Mouse (Mus musculus) heart, embryonic 16.5 days (tissue): ENCODE measurements around the gene Klhl31. TPM values are rescaled to one million over a fixed set of nuclear protein-coding genes. Genes with fewer than 3 reads are reported as not detected.

ENCODE experiments used
- ATAC-seq: fragments of 200-750 bp; cut with Nextera tagmentation; replicated peaks from 2 replicates; pipeline ENCODE4 v1.8.0; 2017; ENCODE audit warnings: moderate number of reproducible peaks; ENCODE audit not compliant: insufficient read depth, low FRiP score; ENCODE audit errors: extremely low read depth
- H3K27ac ChIP-seq: fragments of 300-500 bp; sonication (generic); 2 replicates; pipeline ENCODE4 v1.5.1; 2014; ENCODE audit warnings: mild to moderate bottlenecking, low read length, control low read depth, moderate library complexity
- H3K27me3 ChIP-seq: fragments of 300-500 bp; sonication (generic); 2 replicates; pipeline ENCODE4 v1.6.1; 2014; ENCODE audit warnings: low read length, mixed read lengths; ENCODE audit not compliant: control insufficient read depth, insufficient read depth
- H3K36me3 ChIP-seq: fragments of 300-500 bp; sonication (generic); 2 replicates; pipeline ENCODE4 v1.6.1; 2014; ENCODE audit not compliant: control insufficient read depth, insufficient read depth
- H3K4me1 ChIP-seq: fragments of 300-500 bp; sonication (generic); 2 replicates; pipeline ENCODE4 v1.6.1; 2014; ENCODE audit warnings: low read length, mixed read lengths; ENCODE audit not compliant: control insufficient read depth, insufficient read depth
- H3K4me2 ChIP-seq: fragments of 300-500 bp; sonication (generic); 2 replicates; pipeline ENCODE4 v1.6.1; 2014; ENCODE audit warnings: low read depth, mild to moderate bottlenecking, control low read depth, low read length
- H3K4me3 ChIP-seq: fragments of 300-500 bp; sonication (generic); 2 replicates; pipeline ENCODE4 v1.5.1; 2014; ENCODE audit warnings: mild to moderate bottlenecking, control low read depth, low read length
- H3K9ac ChIP-seq: fragments of 300-500 bp; sonication (generic); 2 replicates; pipeline ENCODE4 v1.6.1; 2014; ENCODE audit warnings: low read length, control low read depth
- H3K9me3 ChIP-seq: fragments of 300-500 bp; sonication (generic); replicated peaks from 2 replicates; pipeline ENCODE4 v1.6.1; 2016; ENCODE audit warnings: low read length; ENCODE audit not compliant: control insufficient read depth
- WGBS: fragments of 180-500 bp; shearing (Covaris S2); extraction: QIAGEN DNeasy Blood & Tissue Kit; methylation state at CpG from one replicate; pipeline ENCODE4 v1.1.7; 2014; 5-methylcytosine and 5-hydroxymethylcytosine counted together
- polyA plus RNA-seq: library from polyadenylated mRNA; unstranded; fragments of >200 nt; fragmentation: Nextera tagmentation; extraction: Ambion mirVana; gene quantifications from 2 replicates; pipeline ENCODE4 v1.2.1, GENCODE M21; 2015

Gene Klhl31
- polyA plus RNA-seq, 1 experiment from 2014 or later, result 59.9 TPM

- no peak for ATAC-seq
- Histone ChIP-seq H3K9me3 (no peaks in the 10 kb centered on the region), H3K36me3 (no peaks in the 10 kb centered on the region), H3K27me3 (no peaks in the 10 kb centered on the region), H3K4me2 (no peak overlapping the region), H3K4me3 (no peak overlapping the region), H3K4me1 (no peaks in the 10 kb centered on the region), H3K9ac (no peak overlapping the region), H3K27ac (no peak overlapping the region)
- 77% methylated on average over 4 of the region's 4 CpGs for WGBS
These were observed 67.2 kb downstream of the Klhl31 start for GRCm38 (mm10) chr9:77703476-77703875.

- no peaks in the 10 kb centered on the region for H3K27me3 ChIP-seq
- ATAC-seq, result no peak
- H3K4me1 ChIP-seq, result no peaks in the 10 kb centered on the region
- 60% methylated on average over 4 of the region's 4 CpGs for whole genome bisulfite sequencing
- H3K4me2 ChIP-seq, result no peak overlapping the region
- no peak overlapping the region for H3K9ac ChIP-seq
- H3K9me3 ChIP-seq, result no peaks in the 10 kb centered on the region
- H3K27ac ChIP-seq, result no peak overlapping the region
- H3K4me3 ChIP-seq, result no peak overlapping the region
- no peaks in the 10 kb centered on the region for H3K36me3 ChIP-seq
These were observed 67.8 kb downstream of the Klhl31 start for GRCm38 (mm10) chr9:77704108-77704507.

- 77% methylated on average over 6 of the region's 6 CpGs for WGBS
- no peak for ATAC-seq
- H3K9ac ChIP-seq, result no peak overlapping the region
- H3K36me3 ChIP-seq, result no peaks in the 10 kb centered on the region
- no peaks in the 10 kb centered on the region for H3K4me1 ChIP-seq
- no peaks in the 10 kb centered on the region for H3K9me3 ChIP-seq
- H3K27me3 ChIP-seq, result no peaks in the 10 kb centered on the region
- H3K4me2 ChIP-seq, result no peak overlapping the region
- H3K27ac ChIP-seq, result no peak overlapping the region
- H3K4me3 ChIP-seq, result no peak overlapping the region
These were observed 70.2 kb downstream of the Klhl31 start for GRCm38 (mm10) chr9:77706515-77706914.

GRCm38 (mm10) chr9:77707433-77708139 lies 71.3 kb downstream of the Klhl31 start:
- Histone ChIP-seq H3K4me3 (no peak overlapping the region), H3K4me1 (no peaks in the 10 kb centered on the region), H3K9me3 (no peaks in the 10 kb centered on the region), H3K4me2 (no peak overlapping the region), H3K36me3 (no peaks in the 10 kb centered on the region), H3K9ac (no peak overlapping the region), H3K27me3 (no peaks in the 10 kb centered on the region), H3K27ac (no peak overlapping the region)
- ATAC-seq, result no peak
- 73% methylated on average over 9 of the region's 9 CpGs for WGBS

- 71% methylated on average over 5 of the region's 5 CpGs for WGBS
- Histone ChIP-seq H3K4me2 (no peak overlapping the region), H3K9ac (no peak overlapping the region), H3K9me3 (no peaks in the 10 kb centered on the region), H3K27ac (no peak overlapping the region), H3K36me3 (no peaks in the 10 kb centered on the region), H3K4me3 (no peak overlapping the region), H3K27me3 (no peaks in the 10 kb centered on the region), H3K4me1 (no peaks in the 10 kb centered on the region)
- no peak for ATAC-seq
These were observed 72.7 kb downstream of the Klhl31 start for GRCm38 (mm10) chr9:77708950-77709349.

Other genes with a start within 250 kb of the Klhl31 start
- 19.5 and 23.6 TPM in 2 replicates for gene Lrrc1, start 91.6 kb upstream of the Klhl31 start, polyA plus RNA-seq
- 6.6 and 7.4 TPM in 2 replicates for gene Gclc, start 118.0 kb downstream of the Klhl31 start, polyA plus RNA-seq